Mouse (Mus musculus) stomach, postnatal 0 days (tissue): ENCODE measurements around the gene Cnnm3. TPM values are rescaled to one million over a fixed set of nuclear protein-coding genes. Genes with fewer than 3 reads are reported as not detected.
A peak's percentile ranks its signal among the peaks of the same experiment; 100 is the strongest.

Source experiments
- ATAC-seq: fragments of 200-750 bp; cut with Nextera tagmentation; 2 replicates; pipeline ENCODE4 v1.8.0; 2017; ENCODE audit not compliant: low FRiP score, low TSS enrichment
- DNase-seq: peaks from one replicate; pipeline ENCODE4 v3.0.0-alpha.2; 2016; ENCODE audit warnings: low spot score
- H3K27ac ChIP-seq: fragments of 300-500 bp; sonication (generic); replicated peaks from 2 replicates; pipeline ENCODE4 v1.5.1; 2014; ENCODE audit warnings: mild to moderate bottlenecking, control low read depth
- H3K27me3 ChIP-seq: fragments of 300-500 bp; sonication (generic); 2 replicates; pipeline ENCODE4 v1.6.1; 2014; ENCODE audit warnings: low read length; ENCODE audit not compliant: control insufficient read depth, insufficient read depth
- H3K36me3 ChIP-seq: fragments of 300-500 bp; sonication (generic); 2 replicates; pipeline ENCODE4 v1.6.1; 2014; ENCODE audit warnings: low read length, mixed read lengths; ENCODE audit not compliant: control insufficient read depth, insufficient read depth
- H3K4me1 ChIP-seq: fragments of 300-500 bp; sonication (generic); replicated peaks from 2 replicates; pipeline ENCODE4 v1.6.1; 2014; ENCODE audit warnings: antibody characterized with exemption; ENCODE audit not compliant: control insufficient read depth, insufficient read depth
- H3K4me2 ChIP-seq: fragments of 300-500 bp; sonication (generic); replicated peaks from 2 replicates; pipeline ENCODE4 v1.6.1; 2014; ENCODE audit warnings: low read depth, mild to moderate bottlenecking, control low read depth, moderate library complexity
- H3K4me3 ChIP-seq: fragments of 300-500 bp; sonication (generic); 2 replicates; pipeline ENCODE4 v1.5.1; 2014; ENCODE audit warnings: low read depth, low read length, control low read depth
- H3K9ac ChIP-seq: fragments of 300-500 bp; sonication (generic); 2 replicates; pipeline ENCODE4 v1.6.1; 2014; ENCODE audit warnings: mild to moderate bottlenecking, low read length, control low read depth, mixed read lengths
- H3K9me3 ChIP-seq: fragments of 300-500 bp; sonication (generic); 2 replicates; pipeline ENCODE4 v1.6.1; 2016; ENCODE audit warnings: low read length; ENCODE audit not compliant: control insufficient read depth
- CTCF ChIP-seq: IDR thresholded peaks from 2 replicates; pipeline ENCODE4 v1.5.1; 2016; ENCODE audit warnings: antibody characterized with exemption, low read depth, mild to moderate bottlenecking, moderate library complexity
- EP300 ChIP-seq: optimal IDR thresholded peaks from 2 replicates; pipeline ENCODE3; 2016; ENCODE audit warnings: antibody characterized with exemption
- WGBS: fragments of 180-500 bp; shearing (Covaris S2); extraction: QIAGEN DNeasy Blood & Tissue Kit; methylation state at CpG from one replicate; pipeline ENCODE4 v1.1.7; 2014; 5-methylcytosine and 5-hydroxymethylcytosine counted together
- polyA plus RNA-seq: library from polyadenylated mRNA; unstranded; fragments of >200 nt; fragmentation: Nextera tagmentation; extraction: Ambion mirVana; gene quantifications from 2 replicates; pipeline ENCODE4 v1.2.1, GENCODE M21; 2015

Cnnm3 gene
- polyA plus RNA-seq, 1 experiment from 2014 or later = 1.6 TPM

DNA sequence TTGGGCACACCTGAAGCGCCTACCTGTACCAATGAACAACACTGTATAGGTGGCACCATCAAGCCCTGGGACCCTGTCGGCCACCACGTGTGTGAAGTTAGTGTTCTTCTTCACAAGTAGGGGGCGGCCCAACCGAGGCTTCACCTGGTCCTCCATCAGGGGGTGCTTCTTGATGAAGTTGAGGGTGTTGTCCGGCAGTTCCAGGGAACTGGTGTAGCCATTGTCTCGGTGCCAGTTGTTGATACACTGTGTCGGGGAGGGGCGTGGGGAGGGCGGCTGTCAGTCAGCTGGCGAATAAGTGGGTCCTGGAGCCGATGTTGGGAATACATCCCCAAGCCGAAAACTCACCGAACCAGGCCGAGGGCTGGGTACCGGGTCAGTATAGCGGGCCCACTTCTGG, 40.2 kb downstream of the Cnnm3 start:
- Histone ChIP-seq H3K36me3 (peaks cover 43% of the 10 kb centered on the region), H3K27ac (no peak overlapping the region), H3K27me3 (no peaks in the 10 kb centered on the region), H3K9ac (no peak overlapping the region), H3K4me3 (no peak overlapping the region), H3K4me2 (no peak overlapping the region), H3K4me1 (peaks cover 8% of the 10 kb centered on the region), H3K9me3 (no peaks in the 10 kb centered on the region)
- no peak for ATAC-seq
- TF ChIP-seq EP300 (no peak), CTCF (peak; percentile 31; the same call in 1 of the 2 replicates)
- DNase-seq = no peak
- WGBS = 81% methylated on average over 17 of the region's 17 CpGs

- Histone ChIP-seq H3K27me3 (no peaks in the 10 kb centered on the region), H3K27ac (no peak overlapping the region), H3K36me3 (peaks cover 43% of the 10 kb centered on the region), H3K9ac (no peak overlapping the region), H3K4me3 (no peak overlapping the region), H3K4me2 (no peak overlapping the region), H3K4me1 (peaks cover 8% of the 10 kb centered on the region), H3K9me3 (no peaks in the 10 kb centered on the region)
- TF ChIP-seq EP300 = no peak
- no peak for TF ChIP-seq CTCF
- ATAC-seq (no peak), DNase-seq (no peak)
- 87% methylated on average over 16 of the region's 16 CpGs for WGBS
Observed at GRCm38 (mm10) chr1:36552506-36552905, 40.8 kb downstream of the Cnnm3 start.

GRCm38 (mm10) chr1:36554633-36555399, 43.1 kb downstream of the Cnnm3 start:
- 65% methylated on average over 21 of the region's 21 CpGs for WGBS
- Histone ChIP-seq H3K9ac (0 out of 2 replicates have a peak overlapping the region, but pooled peaks have one; percentile 23), H3K4me3 (no peak overlapping the region), H3K27ac (0 out of 2 replicates have a peak overlapping the region, but pooled peaks have one; percentile 40), H3K27me3 (no peaks in the 10 kb centered on the region), H3K4me1 (peaks cover 8% of the 10 kb centered on the region), H3K9me3 (no peaks in the 10 kb centered on the region), H3K4me2 (peak overlapping the region; percentile 83), H3K36me3 (peaks cover 38% of the 10 kb centered on the region)
- ATAC-seq = no peak
- no peak for TF ChIP-seq CTCF
- no peak for TF ChIP-seq EP300
- DNase-seq = no peak

GRCm38 (mm10) chr1:36555798-36556395, 44.2 kb downstream of the Cnnm3 start:
- DNase-seq (no peak), ATAC-seq (no peak)
- Histone ChIP-seq H3K4me3 (peak overlapping the region; percentile 87), H3K4me1 (peaks cover 8% of the 10 kb centered on the region), H3K27me3 (no peaks in the 10 kb centered on the region), H3K4me2 (peak overlapping the region; percentile 83), H3K27ac (peak overlapping the region; percentile 99), H3K36me3 (peaks cover 30% of the 10 kb centered on the region), H3K9me3 (no peaks in the 10 kb centered on the region), H3K9ac (peak overlapping the region; percentile 97)
- TF ChIP-seq CTCF = peak; percentile 9; the same call in 1 of the 2 replicates
- no peak for TF ChIP-seq EP300
- 4% methylated on average over 8 of the region's 8 CpGs for WGBS

DNA sequence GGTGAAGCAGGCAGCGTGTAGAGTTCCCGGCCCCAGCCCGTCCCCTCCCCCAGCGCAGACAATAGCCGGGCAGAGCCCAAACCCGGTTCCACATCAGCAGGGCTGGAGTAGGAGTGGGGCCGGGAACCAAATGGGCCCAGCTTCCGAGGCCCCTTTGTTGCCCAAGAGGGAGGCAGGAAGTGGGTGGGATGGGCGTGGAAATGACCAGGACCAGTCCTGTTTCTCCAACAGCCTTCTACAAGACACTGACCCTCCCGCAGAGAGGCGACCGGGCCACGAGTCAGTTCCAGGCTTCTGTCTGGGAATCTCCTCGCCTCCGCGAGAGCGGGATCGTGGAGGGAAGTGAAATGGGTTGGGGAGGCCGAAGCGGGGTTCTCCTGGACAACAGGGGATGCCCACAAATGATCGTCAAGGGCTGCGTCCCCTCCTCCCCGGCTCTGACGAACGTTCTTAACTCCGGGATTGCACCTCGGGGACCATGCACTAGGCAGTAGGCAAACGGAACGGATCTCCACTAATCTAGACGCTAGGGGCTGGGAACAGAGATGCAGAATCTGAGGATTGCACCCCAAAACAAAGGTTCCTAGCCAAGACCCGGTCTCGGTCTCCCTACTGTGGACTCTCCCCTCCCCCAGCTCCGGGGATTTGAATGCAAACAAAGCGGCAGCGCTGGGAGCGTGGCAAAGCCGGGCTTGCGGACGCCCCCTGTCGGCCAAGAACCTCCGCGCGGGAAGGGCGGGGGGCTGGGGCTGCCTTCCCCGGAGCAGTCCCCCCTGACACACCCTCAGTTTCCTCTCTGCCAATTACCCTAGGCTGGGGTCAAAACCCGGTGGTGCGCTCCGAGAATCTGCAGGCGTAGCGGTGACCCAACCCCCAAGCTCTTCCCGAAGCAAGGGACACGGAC, 45.1 kb downstream of the Cnnm3 start:
- TF ChIP-seq CTCF = peak; percentile 90
- peak; percentile 5 for TF ChIP-seq EP300
- peaks cover 8% of the 10 kb centered on the region for H3K4me1 ChIP-seq
- under 1% methylated on average over 52 of the region's 52 CpGs for WGBS
- peak overlapping the region; percentile 97 for H3K9ac ChIP-seq
- DNase-seq (peak; percentile 93), ATAC-seq (peak; percentile 77)
- H3K4me3 ChIP-seq = peak overlapping the region; percentile 87
- no peaks in the 10 kb centered on the region for H3K9me3 ChIP-seq
- peaks cover 23% of the 10 kb centered on the region for H3K36me3 ChIP-seq
- H3K4me2 ChIP-seq = peak overlapping the region; percentile 83
- H3K27me3 ChIP-seq = no peaks in the 10 kb centered on the region
- peak overlapping the region; percentile 99 for H3K27ac ChIP-seq
